Mouse (Mus musculus) embryonic fibroblast, embryonic 13.5 days (primary cell): Measurements from ENCODE around the gene Dact2. TPM values are rescaled to one million over a fixed set of nuclear protein-coding genes. Genes with fewer than 3 reads are reported as not detected.
A peak's percentile ranks its signal among the peaks of the same experiment; 100 is the strongest.

Experiments used
- H3K27ac ChIP-seq: 2 replicates; pipeline ENCODE4 v1.5.1; 2012; ENCODE audit warnings: low read length, control low read depth, inconsistent platforms; ENCODE audit not compliant: insufficient read depth
- H3K4me1 ChIP-seq: 2 replicates; pipeline ENCODE4 v1.6.1; 2011; ENCODE audit warnings: low read length; ENCODE audit not compliant: control insufficient read depth, insufficient read depth
- H3K4me3 ChIP-seq: 2 replicates; pipeline ENCODE4 v1.5.1; 2011; ENCODE audit warnings: mild to moderate bottlenecking, control low read depth, low read length; ENCODE audit not compliant: insufficient read depth
- CTCF ChIP-seq: IDR thresholded peaks from 2 replicates; pipeline ENCODE4 v1.5.1; 2011; ENCODE audit warnings: mild to moderate bottlenecking, control low read depth, low read length, moderate library complexity, borderline replicate concordance; ENCODE audit not compliant: insufficient read depth
- POLR2A ChIP-seq: IDR thresholded peaks from 2 replicates; pipeline ENCODE4 v1.6.1; 2011; ENCODE audit warnings: low read depth, mild to moderate bottlenecking, control low read depth, low read length, moderate library complexity
- polyA plus RNA-seq: library from polyadenylated mRNA; stranded (reverse); fragments of >200 nt; gene quantifications from 2 replicates; pipeline ENCODE4 v1.2.4, GENCODE M21; 2011; ENCODE audit warnings: low read depth; ENCODE audit not compliant: missing spikeins, insufficient read length

Dact2 gene
- polyA plus RNA-seq = 0.49 and 0.70 TPM in 2 replicates

GRCm38 (mm10) chr17:14204061-14204460 is at the start of gene Dact2:
Dact2 (minus strand) TSS chr17:14204304.
- Histone ChIP-seq H3K4me1 (0 out of 2 replicates have a peak, but pooled peaks cover 3% of the 10 kb centered on the region), H3K27ac (no peak within 1 kb of the TSS)

GRCm38 (mm10) chr17:14252456-14252855 is 48.4 kb upstream of the Dact2 start:
- H3K27ac ChIP-seq = peak overlapping the region; percentile 10; the same call in 1 of the 2 replicates
- H3K4me1 ChIP-seq = peaks cover 9% of the 10 kb centered on the region
- TF ChIP-seq CTCF = no peak
- no peak for TF ChIP-seq POLR2A
- H3K4me3 ChIP-seq = no peak overlapping the region

More at GRCm38 (mm10) chr17:14204061-14204460, at the start of gene Dact2:
- TF ChIP-seq POLR2A (no peak), CTCF (no peak)
- peak within 1 kb of the TSS; percentile 37 for H3K4me3 ChIP-seq

GRCm38 (mm10) chr17:14250401-14250800 is 46.3 kb upstream of the Dact2 start:
- no peak for TF ChIP-seq CTCF
- TF ChIP-seq POLR2A = no peak
- H3K27ac ChIP-seq = no peak overlapping the region
- peaks cover 6% of the 10 kb centered on the region; the same call in 1 of the 2 replicates for H3K4me1 ChIP-seq
- H3K4me3 ChIP-seq = no peak overlapping the region

GRCm38 (mm10) chr17:14249595-14249994 is 45.5 kb upstream of the Dact2 start:
- H3K4me1 ChIP-seq = peaks cover 6% of the 10 kb centered on the region; the same call in 1 of the 2 replicates
- no peak overlapping the region for H3K27ac ChIP-seq

GRCm38 (mm10) chr17:14247931-14248330 is 43.8 kb upstream of the Dact2 start:
- no peak for TF ChIP-seq POLR2A
- no peak for TF ChIP-seq CTCF
- Histone ChIP-seq H3K4me3 (no peak overlapping the region), H3K27ac (no peak overlapping the region), H3K4me1 (peaks cover 6% of the 10 kb centered on the region; the same call in 1 of the 2 replicates)

More at GRCm38 (mm10) chr17:14249595-14249994, 45.5 kb upstream of the Dact2 start:
- TF ChIP-seq POLR2A (no peak), CTCF (no peak)
- H3K4me3 ChIP-seq = no peak overlapping the region

- Histone ChIP-seq H3K27ac (no peak overlapping the region), H3K4me3 (no peak overlapping the region), H3K4me1 (no peaks in the 10 kb centered on the region)
- TF ChIP-seq CTCF (no peak), POLR2A (no peak)
Measured at GRCm38 (mm10) chr17:14246266-14246665, 42.2 kb upstream of the Dact2 start.

- no peak overlapping the region for H3K27ac ChIP-seq
- no peaks in the 10 kb centered on the region for H3K4me1 ChIP-seq
- TF ChIP-seq POLR2A = no peak
- no peak for TF ChIP-seq CTCF
- no peak overlapping the region for H3K4me3 ChIP-seq
Measured at GRCm38 (mm10) chr17:14244195-14244965, 40.3 kb upstream of the Dact2 start.

- no peaks in the 10 kb centered on the region; the same call in 1 of the 2 replicates for H3K4me1 ChIP-seq
- H3K4me3 ChIP-seq = no peak overlapping the region
- TF ChIP-seq CTCF (no peak), POLR2A (no peak)
- H3K27ac ChIP-seq = no peak overlapping the region
Measured at GRCm38 (mm10) chr17:14242634-14243033, 38.5 kb upstream of the Dact2 start.

- TF ChIP-seq POLR2A (no peak), CTCF (no peak)
- Histone ChIP-seq H3K27ac (no peak overlapping the region), H3K4me1 (peaks cover 2% of the 10 kb centered on the region; the same call in 1 of the 2 replicates), H3K4me3 (no peak overlapping the region)
Measured at GRCm38 (mm10) chr17:14239960-14240359, 35.9 kb upstream of the Dact2 start.

- no peak overlapping the region for H3K4me3 ChIP-seq
- TF ChIP-seq POLR2A = no peak
- peaks cover 2% of the 10 kb centered on the region; the same call in 1 of the 2 replicates for H3K4me1 ChIP-seq
- H3K27ac ChIP-seq = no peak overlapping the region; the same call in 1 of the 2 replicates
Measured at GRCm38 (mm10) chr17:14237134-14237533, 33.0 kb upstream of the Dact2 start.
